Mouse (Mus musculus) heart, adult 2 months (tissue): Measurements from ENCODE around the gene Fgfr2. TPM values are rescaled to one million over a fixed set of nuclear protein-coding genes. Genes with fewer than 3 reads are reported as not detected.

ENCODE experiments used
- DNase-seq, 2 experiments: peaks; one replicate each; pipeline ENCODE4 v3.0.0; 2021
- H3K27ac ChIP-seq: fragments of 200-600 bp; 2 replicates; pipeline ENCODE4 v1.8.1; 2022
- H3K27me3 ChIP-seq: fragments of 200-500 bp; 2 replicates; pipeline ENCODE4 v1.6.1; 2012; ENCODE audit warnings: mild to moderate bottlenecking, low read length, inconsistent platforms, mixed read lengths; ENCODE audit not compliant: control insufficient read depth, insufficient read depth
- H3K36me3 ChIP-seq: fragments of 200-500 bp; 2 replicates; pipeline ENCODE4 v1.6.1; 2012; ENCODE audit warnings: low read length, inconsistent platforms; ENCODE audit not compliant: control insufficient read depth, insufficient read depth
- H3K4me1 ChIP-seq: fragments of 200-500 bp; 2 replicates; pipeline ENCODE4 v1.6.1; 2011; ENCODE audit warnings: low read length; ENCODE audit not compliant: control insufficient read depth, insufficient read depth
- H3K4me3 ChIP-seq: fragments of 200-600 bp; 2 replicates; pipeline ENCODE4 v1.8.1; 2022
- H3K79me2 ChIP-seq: fragments of 200-500 bp; replicated peaks from 2 replicates; pipeline ENCODE4 v1.6.1; 2012; ENCODE audit warnings: mild to moderate bottlenecking, inconsistent platforms, low read length, moderate library complexity, mixed read lengths; ENCODE audit not compliant: control insufficient read depth, insufficient read depth
- H3K9ac ChIP-seq: fragments of 200-500 bp; 2 replicates; pipeline ENCODE4 v1.6.1; 2012; ENCODE audit warnings: low read depth, mild to moderate bottlenecking, control low read depth, inconsistent platforms, low read length, mixed read lengths
- CTCF ChIP-seq: fragments of 200-600 bp; IDR thresholded peaks from 2 replicates; pipeline ENCODE4 v1.8.1; 2022; ENCODE audit warnings: antibody characterized with exemption, mild to moderate bottlenecking, moderate library complexity
- EP300 ChIP-seq: fragments of 200-500 bp; IDR thresholded peaks from 2 replicates; pipeline ENCODE4 v1.6.1; 2011; ENCODE audit warnings: low read depth, low read length, control low read depth; ENCODE audit not compliant: insufficient read depth
- POLR2A ChIP-seq: fragments of 200-500 bp; IDR thresholded peaks from 2 replicates; pipeline ENCODE4 v1.6.1; 2011; ENCODE audit warnings: mild to moderate bottlenecking, low read depth, low read length, control low read depth; ENCODE audit not compliant: insufficient read depth
- WGBS: fragments of 180-500 bp; shearing (Covaris S2); methylation state at CpG from one replicate; pipeline ENCODE4 v1.1.7; 2018; 5-methylcytosine and 5-hydroxymethylcytosine counted together
- intact Hi-C: fragments of 180-260 bp; cut with DNase I; formaldehyde crosslinking; loops from one replicate; pipeline ENCODE4 v1.15.1; 2025
- polyA plus RNA-seq: library from polyadenylated mRNA; depleted of rRNA; stranded (reverse); fragments of >200 nt; gene quantifications from 2 replicates; pipeline ENCODE4 v1.2.3, GENCODE M21; 2012
- total RNA-seq, 2 experiments: library from RNA; stranded (reverse); gene quantifications; 2 replicates each; pipeline ENCODE4 v1.2.3; 2021

Fgfr2 gene
- total and polyA plus RNA-seq, 3 experiments: 1.1 to 2.0 (median 1.3) TPM

GRCm38 (mm10) chr7:131469506-131469905, 1653.6 kb downstream of the Fgfr2 start:
- Histone ChIP-seq H3K4me3 (no peak overlapping the region), H3K36me3 (no peaks in the 10 kb centered on the region), H3K27me3 (0 out of 2 replicates have a peak, but pooled peaks cover 2% of the 10 kb centered on the region), H3K27ac (no peak overlapping the region), H3K9ac (no peak overlapping the region), H3K4me1 (no peaks in the 10 kb centered on the region), H3K79me2 (no peaks in the 10 kb centered on the region)
- DNase-seq: no peak
- 60% methylated on average over 3 of the region's 3 CpGs for WGBS
- TF ChIP-seq EP300 (no peak), CTCF (peak; percentile 16; the same call in 1 of the 2 replicates), POLR2A (no peak)
- intact Hi-C loops: no loop called here

- DNase-seq: no peak
- Histone ChIP-seq H3K79me2 (no peaks in the 10 kb centered on the region), H3K4me3 (no peak overlapping the region), H3K4me1 (no peaks in the 10 kb centered on the region), H3K27me3 (0 out of 2 replicates have a peak, but pooled peaks cover 2% of the 10 kb centered on the region), H3K9ac (no peak overlapping the region), H3K36me3 (no peaks in the 10 kb centered on the region), H3K27ac (no peak overlapping the region)
- TF ChIP-seq EP300: no peak
- no peak for TF ChIP-seq POLR2A
- no peak for TF ChIP-seq CTCF
- 70% methylated on average over 3 of the region's 3 CpGs for WGBS
- intact Hi-C loops: no loop called here
Observed at GRCm38 (mm10) chr7:131467312-131467711, 1655.8 kb downstream of the Fgfr2 start.

GRCm38 (mm10) chr7:131465735-131466134, 1657.4 kb downstream of the Fgfr2 start:
- no peaks in the 10 kb centered on the region for H3K79me2 ChIP-seq
- no peaks in the 10 kb centered on the region for H3K36me3 ChIP-seq
- TF ChIP-seq CTCF (no peak), POLR2A (no peak), EP300 (no peak)
- 45% methylated on average over 3 of the region's 3 CpGs for WGBS
- no peak overlapping the region for H3K4me3 ChIP-seq
- intact Hi-C loops: no loop called here
- H3K27ac ChIP-seq: no peak overlapping the region
- DNase-seq: no peak
- no peaks in the 10 kb centered on the region for H3K4me1 ChIP-seq
- 0 out of 2 replicates have a peak, but pooled peaks cover 2% of the 10 kb centered on the region for H3K27me3 ChIP-seq
- H3K9ac ChIP-seq: no peak overlapping the region

GRCm38 (mm10) chr7:131465117-131465601, 1658.0 kb downstream of the Fgfr2 start:
- TF ChIP-seq CTCF (no peak), POLR2A (no peak), EP300 (no peak)
- no peaks in the 10 kb centered on the region for H3K36me3 ChIP-seq
- no peak overlapping the region for H3K9ac ChIP-seq
- no peaks in the 10 kb centered on the region for H3K4me1 ChIP-seq
- no peak overlapping the region for H3K4me3 ChIP-seq
- H3K79me2 ChIP-seq: no peaks in the 10 kb centered on the region
- H3K27me3 ChIP-seq: 0 out of 2 replicates have a peak, but pooled peaks cover 2% of the 10 kb centered on the region
- intact Hi-C loops: no loop called here
- H3K27ac ChIP-seq: no peak overlapping the region
- WGBS: 77% methylated on average over 3 of the region's 3 CpGs
- DNase-seq: no peak

GRCm38 (mm10) chr7:131456714-131457113, 1666.4 kb downstream of the Fgfr2 start:
- Histone ChIP-seq H3K4me3 (no peak overlapping the region), H3K9ac (no peak overlapping the region), H3K27me3 (no peaks in the 10 kb centered on the region), H3K79me2 (no peaks in the 10 kb centered on the region), H3K27ac (no peak overlapping the region), H3K36me3 (no peaks in the 10 kb centered on the region), H3K4me1 (no peaks in the 10 kb centered on the region)
- no peak for DNase-seq
- no peak for TF ChIP-seq POLR2A
- no peak for TF ChIP-seq CTCF
- WGBS: 84% methylated on average over 5 of the region's 5 CpGs
- intact Hi-C loops: no loop called here

GRCm38 (mm10) chr7:131437051-131437450, 1686.1 kb downstream of the Fgfr2 start:
- intact Hi-C loops: no loop called here
- no peaks in the 10 kb centered on the region for H3K4me1 ChIP-seq
- no peak for TF ChIP-seq EP300
- TF ChIP-seq POLR2A: no peak
- TF ChIP-seq CTCF: no peak

More at GRCm38 (mm10) chr7:131437051-131437450, 1686.1 kb downstream of the Fgfr2 start:
- 76% methylated on average over 3 of the region's 3 CpGs for WGBS
- no peak overlapping the region for H3K27ac ChIP-seq
- H3K4me3 ChIP-seq: no peak overlapping the region
- H3K9ac ChIP-seq: no peak overlapping the region
- no peaks in the 10 kb centered on the region for H3K27me3 ChIP-seq
- H3K36me3 ChIP-seq: no peaks in the 10 kb centered on the region; the same call in 1 of the 2 replicates
- DNase-seq: no peak
- H3K79me2 ChIP-seq: no peaks in the 10 kb centered on the region
